Mouse (Mus musculus) CH12.LX (cell line): ENCODE measurements around the gene Slc22a14. TPM values are rescaled to one million over a fixed set of nuclear protein-coding genes. Genes with fewer than 3 reads are reported as not detected.
A peak's percentile ranks its signal among the peaks of the same experiment; 100 is the strongest.
"Not testable (repeated sequence)": the region's sequence is repeated elsewhere in the genome, so short reads cannot be mapped to it uniquely, and the experiment has no call there.

Source experiments
- DNase-seq: peaks from one replicate; pipeline ENCODE4 v3.0.0-alpha.2; 2013; ENCODE audit errors: extremely low read depth
- H3K27ac ChIP-seq: 2 replicates; pipeline ENCODE4 v1.5.1; 2012; ENCODE audit warnings: low read depth, mild to moderate bottlenecking, control low read depth, moderate library complexity; ENCODE audit not compliant: insufficient read depth
- H3K27me3 ChIP-seq: replicated peaks from 2 replicates; pipeline ENCODE3; 2012; ENCODE audit warnings: inconsistent platforms
- H3K36me3 ChIP-seq, 2 experiments: replicated peaks in 1 of 2; 2 replicates each; pipeline versions ENCODE3 to v1.6.1; 2012; ENCODE audit warnings: inconsistent platforms in 1 of 2, low read length in 1 of 2, mild to moderate bottlenecking in 1 of 2, mixed read lengths in 1 of 2, moderate library complexity in 1 of 2; ENCODE audit not compliant: control insufficient read depth in 1 of 2, insufficient read depth in 1 of 2
- H3K4me1 ChIP-seq, 2 experiments: 2 replicates each; pipeline ENCODE4 v1.6.1; 2012; ENCODE audit warnings: inconsistent platforms in 1 of 2, moderate library complexity in 1 of 2; ENCODE audit not compliant: insufficient read depth in 2 of 2, control insufficient read depth in 1 of 2
- H3K4me2 ChIP-seq: 2 replicates; pipeline ENCODE4 v1.6.1; 2012; ENCODE audit warnings: low read depth, mild to moderate bottlenecking, control low read depth; ENCODE audit not compliant: poor library complexity, insufficient read depth, severe bottlenecking
- H3K4me3 ChIP-seq, 3 experiments: fragments of 150-350 bp in 1 of 3; sonication (generic) in 1 of 3; replicated peaks in 1 of 3; 2 replicates each; pipeline versions ENCODE3 to v1.5.1; 2011 to 2012; ENCODE audit warnings: low read depth in 2 of 3, low read length in 2 of 3, mild to moderate bottlenecking in 2 of 3, moderate library complexity in 2 of 3, control low read depth in 1 of 3, improper control_type of control experiment in 1 of 3, inconsistent platforms in 1 of 3, mixed read lengths in 1 of 3; ENCODE audit not compliant: poor library complexity in 1 of 3
- H3K79me2 ChIP-seq: replicated peaks from 2 replicates; pipeline ENCODE4 v1.6.1; 2012; ENCODE audit warnings: mild to moderate bottlenecking, moderate library complexity; ENCODE audit not compliant: control insufficient read depth, poor library complexity, insufficient read depth, severe bottlenecking; ENCODE audit errors: extremely low read depth
- H3K9ac ChIP-seq: 2 replicates; pipeline ENCODE4 v1.6.1; 2012; ENCODE audit warnings: low read depth, mild to moderate bottlenecking, control low read depth, moderate library complexity; ENCODE audit not compliant: insufficient read depth
- H3K9me3 ChIP-seq: replicated peaks from 2 replicates; pipeline ENCODE3; 2012; ENCODE audit warnings: low read length, inconsistent platforms, mixed read lengths
- BHLHE40 ChIP-seq: IDR thresholded peaks from 2 replicates; pipeline ENCODE4 v1.6.1; 2011; ENCODE audit warnings: mild to moderate bottlenecking, low read depth, low read length, improper control_type of control experiment
- CHD1 ChIP-seq: IDR thresholded peaks from 2 replicates; pipeline ENCODE4 v1.6.1; 2012; ENCODE audit warnings: low read depth, low read length, improper control_type of control experiment, inconsistent platforms
- CTCF ChIP-seq, 2 experiments: IDR thresholded peaks in 1 of 2; conservative IDR thresholded peaks in 1 of 2; 2 replicates each; pipeline ENCODE4 v1.5.1; 2011 to 2012; ENCODE audit warnings: low read depth in 2 of 2, low read length in 2 of 2, improper control_type of control experiment in 1 of 2, inconsistent platforms in 1 of 2, mild to moderate bottlenecking in 1 of 2, moderate library complexity in 1 of 2
- MAX ChIP-seq: IDR thresholded peaks from 2 replicates; pipeline ENCODE4 v1.6.1; 2011; ENCODE audit warnings: low read length, improper control_type of control experiment
- POLR2AphosphoS2 ChIP-seq: IDR thresholded peaks from 2 replicates; pipeline ENCODE4 v1.6.1; 2011; ENCODE audit warnings: low read depth, low read length, improper control_type of control experiment
- SMC3 ChIP-seq: IDR thresholded peaks from 2 replicates; pipeline ENCODE4 v1.6.1; 2011; ENCODE audit warnings: low read depth, low read length, improper control_type of control experiment
- USF1 ChIP-seq: IDR thresholded peaks from 2 replicates; pipeline ENCODE4 v1.6.1; 2014; ENCODE audit warnings: low read depth, mild to moderate bottlenecking, inconsistent platforms, low read length, improper control_type of control experiment
- USF2 ChIP-seq: conservative IDR thresholded peaks from 2 replicates; pipeline ENCODE4 v1.6.1; 2011; ENCODE audit warnings: low read depth, low read length, improper control_type of control experiment
- ZC3H11A ChIP-seq: IDR thresholded peaks from 2 replicates; pipeline ENCODE4 v1.6.1; 2012; ENCODE audit warnings: low read depth, mild to moderate bottlenecking, inconsistent platforms, low read length, improper control_type of control experiment
- dilution Hi-C: fragments of 300-500 bp; cut with MboI; formaldehyde crosslinking; loops from 2 replicates; pipeline ENCODE4 v1.14.3; 2020; ENCODE audit warnings: low sequenced_read_pairs; ENCODE audit not compliant: extremely low pct_unique_long_range_greater_than_20kb, extremely low pct_ligation_motif_present
- in situ Hi-C: fragments of 300-500 bp; cut with MboI; formaldehyde crosslinking; loops from 3 replicates; pipeline ENCODE4 v1.14.3; 2019; ENCODE audit warnings: low sequenced_read_pairs, low pct_ligation_motif_present, low pct_unique_long_range_greater_than_20kb, mixed read lengths
- polyA plus RNA-seq: library from polyadenylated mRNA; unstranded; fragments of >175 nt; gene quantifications from 2 replicates; pipeline ENCODE4 v1.2.1, GENCODE M21; 2012; ENCODE audit warnings: low read depth; ENCODE audit not compliant: insufficient read length
- total RNA-seq, 2 experiments: library from RNA; depleted of rRNA; stranded (reverse); fragments of 300-350 nt in 1 of 2; fragments of >200 nt in 1 of 2; gene quantifications; 2 replicates each; pipeline ENCODE4 v1.2.3; 2012 to 2014

The Slc22a14 gene
- total and polyA plus RNA-seq, 3 experiments, result not detected

GRCm38 (mm10) chr9:119371251-119371650 is 5.9 kb upstream of the Slc22a14 start:
- no peak for DNase-seq
- dilution Hi-C loops (no loop called here), in situ Hi-C loops (no loop called here)
- H3K4me1 ChIP-seq, result 0 out of 4 replicates have a peak, but pooled peaks cover 0 to 3% of the 10 kb centered on the region in 2 experiments
- no peaks in the 10 kb centered on the region for H3K9me3 ChIP-seq
- no peak overlapping the region for H3K27ac ChIP-seq
- peaks cover 26 to 35% of the 10 kb centered on the region in 2 experiments for H3K36me3 ChIP-seq
- TF ChIP-seq MAX, result no peak
- no peak for TF ChIP-seq POLR2AphosphoS2
- no peak for TF ChIP-seq BHLHE40
- H3K4me3 ChIP-seq, result no peak overlapping the region
- H3K9ac ChIP-seq, result no peak overlapping the region
- H3K79me2 ChIP-seq, result no peaks in the 10 kb centered on the region
- no peak overlapping the region for H3K4me2 ChIP-seq
- H3K27me3 ChIP-seq, result no peaks in the 10 kb centered on the region

- H3K27ac ChIP-seq, H3K4me3 ChIP-seq, dilution Hi-C loops, H3K9me3 ChIP-seq, H3K79me2 ChIP-seq, H3K27me3 ChIP-seq, in situ Hi-C loops, H3K4me1 ChIP-seq, H3K4me2 ChIP-seq, DNase-seq, H3K9ac ChIP-seq: not testable (repeated sequence)
- H3K36me3 ChIP-seq, result peaks cover 26 to 37% of the 10 kb centered on the region in 2 experiments
- TF ChIP-seq CTCF (conservative IDR thresholded peaks at IDR 0.05 in 1 of 2, IDR thresholded peaks at IDR 0.05 in 1 of 2; ENCODE audit: low read depth in 2 of 2, low read length in 2 of 2), result peak in 1 of 2 experiments; percentile 54; a peak in 2 of 4 replicates
- TF ChIP-seq SMC3, result peak; percentile 14; the same call in 1 of the 2 replicates
These were observed 5.4 kb upstream of the Slc22a14 start for GRCm38 (mm10) chr9:119370770-119371169.

GRCm38 (mm10) chr9:119368367-119368766 is 3.0 kb upstream of the Slc22a14 start:
- Histone ChIP-seq H3K4me1 (0 out of 4 replicates have a peak, but pooled peaks cover 0 to 3% of the 10 kb centered on the region in 2 experiments), H3K79me2 (no peaks in the 10 kb centered on the region), H3K9me3 (no peaks in the 10 kb centered on the region), H3K36me3 (peaks cover 22 to 38% of the 10 kb centered on the region in 2 experiments), H3K27ac (no peak overlapping the region), H3K4me2 (no peak overlapping the region), H3K27me3 (no peaks in the 10 kb centered on the region), H3K4me3 (no peak overlapping the region), H3K9ac (no peak overlapping the region)
- DNase-seq, result peak; percentile 16
- TF ChIP-seq CHD1 (no peak), BHLHE40 (peak; percentile 29; the same call in 1 of the 2 replicates), ZC3H11A (no peak), USF2 (peak; percentile 73), USF1 (peak; percentile 65)
- dilution Hi-C loops, result no loop called here
- in situ Hi-C loops, result no loop called here
